16 mouse cellular contexts compared by ENCODE assay signal in the genomic region with DNA sequence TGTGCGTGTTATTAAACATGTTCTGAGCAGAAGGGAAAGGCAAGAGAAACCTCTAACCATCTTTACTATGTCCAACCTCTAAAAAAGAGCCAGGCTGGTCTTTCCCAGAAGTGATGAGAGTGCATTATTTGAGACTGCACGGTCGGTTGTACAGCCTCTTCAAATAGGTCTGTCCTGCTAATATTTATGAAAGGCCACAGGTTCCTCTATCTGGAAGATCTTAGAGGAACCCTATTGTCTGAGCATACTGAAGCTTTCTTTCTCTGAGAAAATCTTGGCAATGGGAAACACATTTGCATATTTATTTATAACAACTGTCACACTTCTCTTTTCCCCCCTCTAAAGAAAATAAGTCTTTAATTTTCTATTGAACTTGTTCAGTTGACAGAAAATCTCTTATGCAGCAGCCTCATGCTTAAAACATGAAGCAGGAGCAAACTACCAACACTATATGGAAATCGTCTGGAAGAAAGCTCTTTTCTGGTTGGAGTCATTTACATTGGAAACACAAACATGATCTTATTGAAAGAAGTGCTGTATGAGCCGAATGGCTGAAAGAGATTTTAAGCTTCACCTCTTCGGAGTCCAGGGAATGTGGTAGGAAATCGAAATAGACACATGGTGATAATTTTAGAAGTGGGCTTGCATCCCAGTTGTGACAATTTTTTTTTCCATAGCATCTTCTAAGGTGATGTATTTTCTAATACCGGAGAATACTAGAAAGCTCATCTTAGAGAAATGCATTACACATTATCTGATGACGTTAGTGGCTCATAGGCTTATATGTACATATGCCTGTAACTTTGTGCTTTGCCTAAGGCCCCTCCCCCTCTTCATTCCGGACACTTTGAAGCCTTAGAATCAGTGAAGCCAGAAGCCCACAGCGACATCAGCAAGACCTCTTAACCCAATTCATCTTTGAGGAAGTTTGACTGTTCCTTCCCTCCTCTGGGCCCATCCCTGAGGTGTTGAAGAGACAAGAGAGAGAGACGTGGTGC.
DNase-seq lines count a peak whose midpoint lies in the region; ATAC-seq lines count a peak whose summit lies in the region.
"Had no signal": no experiment of that assay in that cellular context is flagged by ENCODE, and none has a peak within 500 bp of the region (broad histone marks: within the 10 kb centered on the region; RNA-seq: fewer than 3 reads in every experiment).

No protein-coding gene starts in this region.

- peak; percentile 64 for ATAC-seq in midbrain, embryonic 11.5 days (ENCODE audit: low FRiP score)
- ATAC-seq in midbrain, embryonic 14.5 days (ENCODE audit: low FRiP score, low TSS enrichment) = peak; percentile 51; the same call in 1 of the 2 replicates
- ATAC-seq: liver, postnatal 0 days had no signal

- H3K27ac ChIP-seq in midbrain, embryonic 11.5 days (ENCODE audit: low read depth, low read length) = peak overlapping the region; percentile 10; the same call in 1 of the 2 replicates
- H3K27ac ChIP-seq in midbrain, embryonic 10.5 days (replicated peaks) = no peak overlapping the region
- H3K27ac ChIP-seq in hindbrain, embryonic 10.5 days = peak overlapping the region; percentile 50
- peak overlapping the region; percentile 53; the same call in 1 of the 2 replicates for H3K27ac ChIP-seq in midbrain, embryonic 14.5 days (replicated peaks; ENCODE audit: low read depth, low read length)
- H3K27ac ChIP-seq: stomach, postnatal 0 days had no signal

- peak; percentile 86 for DNase-seq in midbrain, embryonic 11.5 days (ENCODE audit: low spot score, missing footprints)
- no peak for DNase-seq in midbrain, embryonic 10.5 days (ENCODE audit: low spot score)
- DNase-seq in hindbrain, embryonic 10.5 days (ENCODE audit: low spot score) = no peak
- DNase-seq in midbrain, embryonic 14.5 days = peak; percentile 62
- no peak for DNase-seq in urinary bladder, postnatal 10 days (ENCODE audit: low spot score)
- no peak for DNase-seq in lung, postnatal 10 days
- no peak for DNase-seq in spleen, postnatal 10 days (ENCODE audit: low spot score in 2 of 2)
- DNase-seq: adrenal gland, postnatal 10 days; heart, postnatal 4 days; kidney, adult 18-20 months; kidney, postnatal 4 days; liver, postnatal 0 days; thymus, postnatal 4 days had no signal

- H3K4me2 ChIP-seq in midbrain, embryonic 11.5 days = no peak overlapping the region
- 0 out of 2 replicates have a peak overlapping the region, but pooled peaks have one; percentile 15 for H3K4me2 ChIP-seq in midbrain, embryonic 14.5 days (ENCODE audit: low read length)

- H3K4me1 ChIP-seq in midbrain, embryonic 11.5 days (ENCODE audit: control insufficient read depth, insufficient read depth, low read length) = peaks cover 8% of the 10 kb centered on the region; the same call in 1 of the 2 replicates
- H3K4me1 ChIP-seq in midbrain, embryonic 10.5 days = peaks cover 24% of the 10 kb centered on the region
- H3K4me1 ChIP-seq in hindbrain, embryonic 10.5 days (replicated peaks) = peaks cover 27% of the 10 kb centered on the region
- peaks cover 24% of the 10 kb centered on the region for H3K4me1 ChIP-seq in midbrain, embryonic 14.5 days (ENCODE audit: control insufficient read depth, insufficient read depth, low read length)

- H3K9ac ChIP-seq in midbrain, embryonic 11.5 days (ENCODE audit: low read length) = no peak overlapping the region
- no peak overlapping the region for H3K9ac ChIP-seq in midbrain, embryonic 14.5 days (replicated peaks; ENCODE audit: low read length)
- H3K9ac ChIP-seq: liver, postnatal 0 days had no signal

- H3K27me3 ChIP-seq in midbrain, embryonic 11.5 days (ENCODE audit: control insufficient read depth, insufficient read depth, low read length) = no peaks in the 10 kb centered on the region
- no peaks in the 10 kb centered on the region for H3K27me3 ChIP-seq in midbrain, embryonic 10.5 days (ENCODE audit: low read depth, poor library complexity, severe bottlenecking)
- H3K27me3 ChIP-seq in hindbrain, embryonic 10.5 days (ENCODE audit: insufficient read depth, poor library complexity, severe bottlenecking) = no peaks in the 10 kb centered on the region
- no peaks in the 10 kb centered on the region for H3K27me3 ChIP-seq in midbrain, embryonic 14.5 days (ENCODE audit: control insufficient read depth, insufficient read depth, low read length)

- H3K36me3 ChIP-seq in midbrain, embryonic 11.5 days (ENCODE audit: control insufficient read depth, insufficient read depth, low read length) = no peaks in the 10 kb centered on the region
- H3K36me3 ChIP-seq in midbrain, embryonic 10.5 days = no peaks in the 10 kb centered on the region
- no peaks in the 10 kb centered on the region for H3K36me3 ChIP-seq in hindbrain, embryonic 10.5 days
- no peaks in the 10 kb centered on the region for H3K36me3 ChIP-seq in midbrain, embryonic 14.5 days (ENCODE audit: control insufficient read depth, insufficient read depth, low read length)
- H3K36me3 ChIP-seq: G1E had no signal

- no peaks in the 10 kb centered on the region for H3K9me3 ChIP-seq in midbrain, embryonic 11.5 days (ENCODE audit: control insufficient read depth, low read length)
- H3K9me3 ChIP-seq in midbrain, embryonic 10.5 days (replicated peaks) = no peaks in the 10 kb centered on the region
- H3K9me3 ChIP-seq in hindbrain, embryonic 10.5 days = no peaks in the 10 kb centered on the region
- no peaks in the 10 kb centered on the region for H3K9me3 ChIP-seq in midbrain, embryonic 14.5 days (ENCODE audit: control insufficient read depth, low read length)

- 47% methylated on average over 12 of the region's 12 CpGs for WGBS in midbrain, embryonic 11.5 days
- WGBS in midbrain, embryonic 10.5 days = 70% methylated on average over 12 of the region's 12 CpGs
- WGBS in hindbrain, embryonic 10.5 days = 63% methylated on average over 12 of the region's 12 CpGs
- 22% methylated on average over 12 of the region's 12 CpGs for WGBS in midbrain, embryonic 14.5 days

- H3K4me3 ChIP-seq in midbrain, embryonic 11.5 days (ENCODE audit: low read depth, low read length) = no peak overlapping the region
- H3K4me3 ChIP-seq in midbrain, embryonic 10.5 days = no peak overlapping the region
- H3K4me3 ChIP-seq in hindbrain, embryonic 10.5 days = no peak overlapping the region
- H3K4me3 ChIP-seq in midbrain, embryonic 14.5 days (replicated peaks; ENCODE audit: low read depth, low read length) = no peak overlapping the region
- H3K4me3 ChIP-seq: myocyte had no signal

Comparison
In these comparisons a context has a peak if more than half of its experiments do, and no peak if none do; other contexts are left out.
1. DNase-seq: peak in midbrain, embryonic 11.5 days (single experiment) and midbrain, embryonic 14.5 days (single experiment); none in midbrain, embryonic 10.5 days (single experiment), hindbrain, embryonic 10.5 days (single experiment), urinary bladder, postnatal 10 days (single experiment), lung, postnatal 10 days (single experiment) and spleen, postnatal 10 days (0 of 2).